Mouse (Mus musculus): ENCODE measurements around the gene Dnmt1.

- TF ChIP-seq CTCF (IDR thresholded peaks at IDR 0.05): peak; percentile 63
- TF ChIP-seq POLR2A (IDR thresholded peaks at IDR 0.05; ENCODE audit: insufficient read depth, low read depth, low read length): no peak
These were observed 41.1 kb upstream of the Dnmt1 start for GRCm38 (mm10) chr9:21000811-21001210.

Measured in heart, adult 2 months (tissue).